Mouse (Mus musculus): ENCODE measurements around the gene Dnah8.
"Not testable (repeated sequence)": the region's sequence is repeated elsewhere in the genome, so short reads cannot be mapped to it uniquely, and the experiment has no call there.

DNA sequence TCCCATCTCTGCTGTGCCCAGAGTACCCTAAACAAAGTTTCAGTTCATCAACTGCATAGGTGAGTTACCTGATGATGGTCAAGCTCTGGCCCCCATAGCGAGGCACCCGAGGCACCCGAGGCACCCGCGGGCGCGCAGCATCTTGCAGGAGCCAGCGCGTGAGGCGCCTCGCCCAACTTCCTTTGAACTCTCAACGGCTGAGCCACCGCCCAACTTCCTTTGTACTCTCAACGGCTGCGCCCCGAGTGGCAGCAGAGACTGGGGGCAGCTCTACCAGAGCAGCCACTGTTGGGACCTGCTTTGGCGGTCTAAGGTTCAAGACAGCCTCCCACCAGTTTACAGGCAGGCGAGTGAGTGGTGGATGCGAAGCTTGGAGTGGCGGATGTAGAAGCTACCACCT is at the start of gene Dnah8:
- TF ChIP-seq CTCF (IDR thresholded peaks at IDR 0.05; ENCODE audit: extremely low read depth, insufficient read length, insufficient replicate concordance, low read depth, low read length); POLR2A (IDR thresholded peaks at IDR 0.05; ENCODE audit: low read depth, low read length): not testable (repeated sequence)
